Mouse (Mus musculus): Measurements from ENCODE around the gene Carns1. TPM values are rescaled to one million over a fixed set of nuclear protein-coding genes. Genes with fewer than 3 reads are reported as not detected.

Carns1 gene
- polyA plus RNA-seq, 1 experiment: 10.7 TPM

- no peak for DNase-seq (ENCODE audit: extremely low spot score in 1 of 2, low spot score in 1 of 2)
Measured at GRCm38 (mm10) chr19:4115144-4115543, 60.1 kb downstream of the Carns1 start.

- no peak for DNase-seq (ENCODE audit: extremely low spot score in 1 of 2, low spot score in 1 of 2)
Measured at GRCm38 (mm10) chr19:4114551-4114950, 60.7 kb downstream of the Carns1 start.

Other genes with a start within 250 kb of the Carns1 start
- gene Aldh3b1, start 245.7 kb downstream of the Carns1 start, polyA plus RNA-seq (2012; rRNA removed): 7.9 and 8.5 TPM in 2 replicates
- gene Unc93b1, start 240.3 kb downstream of the Carns1 start, polyA plus RNA-seq (2012; rRNA removed): 31.5 and 34.7 TPM in 2 replicates
- gene Aldh3b3, start 216.8 kb downstream of the Carns1 start, polyA plus RNA-seq (2012; rRNA removed): 0.38 and 0.58 TPM in 2 replicates
- 3.5 and 3.6 TPM in 2 replicates for gene Aldh3b2, start 203.2 kb downstream of the Carns1 start, polyA plus RNA-seq (2012; rRNA removed)
- 5.6 and 5.8 TPM in 2 replicates for gene Acy3, start 188.9 kb downstream of the Carns1 start, polyA plus RNA-seq (2012; rRNA removed)
- not detected in 2 replicates for gene Tbx10, start 182.7 kb downstream of the Carns1 start, polyA plus RNA-seq (2012; rRNA removed)
- gene Nudt8, start 174.9 kb downstream of the Carns1 start, polyA plus RNA-seq (2012; rRNA removed): 7.1 and 8.4 TPM in 2 replicates
- gene Gm49405, start 174.9 kb downstream of the Carns1 start, polyA plus RNA-seq (2012; rRNA removed): 6.3 TPM in 2 replicates
- gene Doc2g, start 172.2 kb downstream of the Carns1 start, polyA plus RNA-seq (2012; rRNA removed): 287 and 325 TPM in 2 replicates
- gene Ndufv1, start 162.7 kb downstream of the Carns1 start, polyA plus RNA-seq (2012; rRNA removed): 248 and 270 TPM in 2 replicates
- gene Gstp1, start 137.5 kb downstream of the Carns1 start, polyA plus RNA-seq (2012; rRNA removed): 454 and 506 TPM in 2 replicates
- gene Gstp2, start 129.5 kb downstream of the Carns1 start, polyA plus RNA-seq (2012; rRNA removed): 5.1 and 14.7 TPM in 2 replicates
- gene Gstp3, start 115.9 kb downstream of the Carns1 start, polyA plus RNA-seq (2012; rRNA removed): not detected in 2 replicates
- not detected in 2 replicates for gene Cabp2, start 93.9 kb downstream of the Carns1 start, polyA plus RNA-seq (2012; rRNA removed)
- 50.3 and 58.5 TPM in 2 replicates for gene Cdk2ap2, start 78.3 kb downstream of the Carns1 start, polyA plus RNA-seq (2012; rRNA removed)
- 290 and 305 TPM in 2 replicates for gene Pitpnm1, start 75.5 kb downstream of the Carns1 start, polyA plus RNA-seq (2012; rRNA removed)
- gene Aip, start 49.6 kb downstream of the Carns1 start, polyA plus RNA-seq (2012; rRNA removed): 162 and 174 TPM in 2 replicates
- gene Gpr152, start 35.7 kb downstream of the Carns1 start, polyA plus RNA-seq (2012; rRNA removed): 0.06 and 0.11 TPM in 2 replicates
- 0.12 and 0.17 TPM in 2 replicates for gene Cabp4, start 31.4 kb downstream of the Carns1 start, polyA plus RNA-seq (2012; rRNA removed)
- 183 and 225 TPM in 2 replicates for gene Coro1b, start 26.9 kb downstream of the Carns1 start, polyA plus RNA-seq (2012; rRNA removed)
- gene Ptprcap, start 21.9 kb downstream of the Carns1 start, polyA plus RNA-seq (2012; rRNA removed): 1.9 and 2.3 TPM in 2 replicates
- 82.4 and 85.6 TPM in 2 replicates for gene Rps6kb2, start 12.1 kb downstream of the Carns1 start, polyA plus RNA-seq (2012; rRNA removed)
- 2.6 and 3.3 TPM in 2 replicates for gene Tbc1d10c, start 15.8 kb upstream of the Carns1 start, polyA plus RNA-seq (2012; rRNA removed)
- 347 and 379 TPM in 2 replicates for gene Ppp1ca, start 16.6 kb upstream of the Carns1 start, polyA plus RNA-seq (2012; rRNA removed)
- 18.4 and 19.3 TPM in 2 replicates for gene Rad9a, start 26.2 kb upstream of the Carns1 start, polyA plus RNA-seq (2012; rRNA removed)
- 3.9 and 4.5 TPM in 2 replicates for gene Clcf1, start 38.8 kb upstream of the Carns1 start, polyA plus RNA-seq (2012; rRNA removed)
- gene AC109138.7, start 38.9 kb upstream of the Carns1 start, polyA plus RNA-seq (2012; rRNA removed): not detected in 2 replicates
- 35.0 and 39.4 TPM in 2 replicates for gene Pold4, start 56.4 kb upstream of the Carns1 start, polyA plus RNA-seq (2012; rRNA removed)
- 98.6 and 106 TPM in 2 replicates for gene Ssh3, start 93.7 kb upstream of the Carns1 start, polyA plus RNA-seq (2012; rRNA removed)
- 73.1 and 77.0 TPM in 2 replicates for gene Ankrd13d, start 107.7 kb upstream of the Carns1 start, polyA plus RNA-seq (2012; rRNA removed)
- 183 and 199 TPM in 2 replicates for gene Grk2, start 130.7 kb upstream of the Carns1 start, polyA plus RNA-seq (2012; rRNA removed)
- gene Kdm2a, start 222.8 kb upstream of the Carns1 start, polyA plus RNA-seq (2012; rRNA removed): 68.7 and 69.6 TPM in 2 replicates